ENCODE assay signal across 8 mouse cellular contexts in the genomic region with DNA sequence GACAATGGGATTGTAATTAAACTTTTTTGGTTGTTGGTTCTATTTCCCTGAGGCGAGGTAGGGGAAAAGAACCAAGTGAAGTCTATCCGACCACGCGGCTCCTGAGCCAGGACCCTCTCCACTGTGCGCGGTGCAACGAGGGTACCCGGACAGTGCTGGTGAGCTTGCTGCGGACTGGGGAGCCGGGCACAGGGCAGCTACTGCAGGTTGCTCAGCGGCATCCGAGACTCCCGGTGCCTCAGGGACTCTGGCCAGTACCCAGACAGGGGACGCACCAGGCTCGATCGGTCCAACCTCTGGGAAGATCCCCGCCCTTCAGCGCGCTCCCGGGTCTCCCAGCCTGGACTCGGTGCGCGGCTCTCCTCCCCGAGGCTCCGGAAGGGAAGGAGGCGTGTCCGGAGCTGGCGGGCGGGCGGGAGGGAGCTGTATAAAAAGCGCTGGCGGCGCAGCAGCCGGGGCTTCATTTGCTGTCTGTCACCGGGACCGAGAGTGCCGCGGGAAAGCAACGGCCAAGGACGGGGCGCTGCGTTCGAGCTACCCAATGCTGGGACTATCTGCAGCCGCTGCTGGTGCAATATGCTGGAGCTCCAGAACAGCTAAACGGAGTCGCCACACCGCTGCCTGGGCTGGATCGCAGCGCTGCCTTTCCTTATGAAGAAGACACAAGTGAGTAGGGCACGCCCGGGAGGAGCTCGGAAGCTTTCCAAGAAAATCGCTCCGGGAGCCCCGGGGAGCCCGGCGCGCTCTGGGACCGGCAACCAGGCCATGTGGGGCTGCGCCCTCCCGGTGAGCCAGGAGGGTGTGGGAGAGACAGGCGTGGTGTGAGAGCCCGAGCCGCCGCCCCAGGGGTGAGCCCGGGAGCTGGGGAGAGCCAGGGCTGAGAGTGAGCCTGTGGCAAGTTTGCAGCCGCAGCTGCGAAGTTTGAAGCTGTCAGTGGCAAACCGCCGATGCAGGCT. TPM values are rescaled to one million over a fixed set of nuclear protein-coding genes. Genes with fewer than 3 reads are reported as not detected.
DNase-seq lines count a peak whose midpoint lies in the region; ATAC-seq and TF ChIP-seq lines count a peak whose summit lies in the region.

A gene (plus strand): TSS at position 261 of the 956 bp plus-strand sequence.

- peak within 1 kb of the TSS; percentile 98 for H3K4me2 ChIP-seq in forebrain, embryonic 15.5 days (replicated peaks)
- H3K4me2 ChIP-seq in neural tube, embryonic 15.5 days, result peak within 1 kb of the TSS; percentile 94

- H3K4me3 ChIP-seq in E14TG2a.4 (replicated peaks; ENCODE audit: low read length), result peak within 1 kb of the TSS; percentile 87
- H3K4me3 ChIP-seq in forebrain, embryonic 15.5 days, result peak within 1 kb of the TSS; percentile 85
- peak within 1 kb of the TSS; percentile 79 for H3K4me3 ChIP-seq in neural tube, embryonic 15.5 days (replicated peaks)

- H3K27me3 ChIP-seq in E14TG2a.4 (ENCODE audit: insufficient read depth, low read length), result peaks cover 44% of the 10 kb centered on the region
- H3K27me3 ChIP-seq in forebrain, embryonic 15.5 days, result no peaks in the 10 kb centered on the region
- H3K27me3 ChIP-seq in neural tube, embryonic 15.5 days (replicated peaks), result peaks cover 10% of the 10 kb centered on the region; the same call in 1 of the 2 replicates

- peak within 1 kb of the TSS; percentile 81 for H3K27ac ChIP-seq in forebrain, embryonic 15.5 days (replicated peaks)
- peak within 1 kb of the TSS; percentile 77 for H3K27ac ChIP-seq in neural tube, embryonic 15.5 days (replicated peaks)

- TF ChIP-seq CTCF in E14TG2a.4 (conservative IDR thresholded peaks at IDR 0.05; ENCODE audit: low read length), result no peak

- peak; percentile 43 for ATAC-seq in cerebellum, adult (ENCODE audit: insufficient number of reproducible peaks, low FRiP score, low TSS enrichment)
- ATAC-seq in forebrain, embryonic 15.5 days (replicated peaks), result peak; percentile 79
- peak; percentile 84 for ATAC-seq in neural tube, embryonic 15.5 days (ENCODE audit: low FRiP score)

- peak; percentile 82 to 85 for DNase-seq in heart, postnatal 10 days
- peak; percentile 80 to 87 for DNase-seq in kidney, postnatal 4 days
- peak; percentile 86 to 89 for DNase-seq in lung, adult 18-20 months
- peak; percentile 70 for DNase-seq in urinary bladder, adult 2 months (ENCODE audit: low spot score)

- H3K4me1 ChIP-seq in E14TG2a.4 (replicated peaks; ENCODE audit: low read depth, low read length), result peaks cover 15% of the 10 kb centered on the region
- H3K4me1 ChIP-seq in forebrain, embryonic 15.5 days, result peaks cover 43% of the 10 kb centered on the region
- H3K4me1 ChIP-seq in neural tube, embryonic 15.5 days, result peaks cover 21% of the 10 kb centered on the region

- intact Hi-C loops in heart, postnatal 10 days (cut with DNase I), result loop anchor here (2.0 to 10.0 kb wide), 5 partner anchors 137 to 459 kb away; no protein-coding TSS in a partner anchor

- H3K9me3 ChIP-seq in E14TG2a.4 (ENCODE audit: low read length), result no peaks in the 10 kb centered on the region
- H3K9me3 ChIP-seq in forebrain, embryonic 15.5 days, result no peaks in the 10 kb centered on the region
- H3K9me3 ChIP-seq in neural tube, embryonic 15.5 days (replicated peaks), result no peaks in the 10 kb centered on the region

- under 1% methylated on average over 70 of the region's 70 CpGs for WGBS in forebrain, embryonic 15.5 days
- under 1% methylated on average over 70 of the region's 70 CpGs for WGBS in neural tube, embryonic 15.5 days

- no peaks in the 10 kb centered on the region for H3K36me3 ChIP-seq in E14TG2a.4 (ENCODE audit: insufficient read depth, low read length)
- no peaks in the 10 kb centered on the region for H3K36me3 ChIP-seq in forebrain, embryonic 15.5 days
- no peaks in the 10 kb centered on the region for H3K36me3 ChIP-seq in neural tube, embryonic 15.5 days

- H3K9ac ChIP-seq in forebrain, embryonic 15.5 days (replicated peaks), result peak within 1 kb of the TSS; percentile 63
- peak within 1 kb of the TSS; percentile 70 for H3K9ac ChIP-seq in neural tube, embryonic 15.5 days (replicated peaks)

RNA-seq across cellular contexts. Expression of the gene that starts here (rescaled TPM):
- polyA plus RNA-seq in forebrain, embryonic 15.5 days (2015; fragmentation: Nextera tagmentation; extraction: Ambion mirVana), result 40.5 and 45.1 TPM in 2 replicates
- 100 to 1,000 TPM; 123 to 129 TPM for total RNA-seq in heart, postnatal 10 days (2021)
- polyA plus RNA-seq in neural tube, embryonic 15.5 days (2015; fragmentation: Nextera tagmentation; extraction: Ambion mirVana), result 24.5 and 26.5 TPM in 2 replicates
- 17.9 and 19.1 TPM in 2 replicates for polyA plus RNA-seq in urinary bladder, adult 2 months (2012; rRNA removed)

Comparison
In these comparisons a context has a peak if more than half of its experiments do, and no peak if none do; other contexts are left out.
1. Peak in every context shown above with its lines: DNase-seq, ATAC-seq, H3K4me3 ChIP-seq and H3K27ac ChIP-seq.